Mouse (Mus musculus): ENCODE measurements around the gene Xylt1.

GRCm38 (mm10) chr7:117502415-117502814 is 121.6 kb downstream of the Xylt1 start:
- TF ChIP-seq CTCF (IDR thresholded peaks at IDR 0.05; ENCODE audit: borderline replicate concordance, insufficient read depth, low read depth, low read length), result no peak
- no peak for TF ChIP-seq POLR2A (IDR thresholded peaks at IDR 0.05; ENCODE audit: borderline replicate concordance, insufficient read depth, low read length)
